Mouse (Mus musculus): ENCODE data around the gene Ccdc127. TPM values are rescaled to one million over a fixed set of nuclear protein-coding genes. Genes with fewer than 3 reads are reported as not detected.
A peak's percentile ranks its signal among the peaks of the same experiment; 100 is the strongest.

Gene Ccdc127
- polyA plus RNA-seq, 1 experiment = 27.2 TPM

DNA sequence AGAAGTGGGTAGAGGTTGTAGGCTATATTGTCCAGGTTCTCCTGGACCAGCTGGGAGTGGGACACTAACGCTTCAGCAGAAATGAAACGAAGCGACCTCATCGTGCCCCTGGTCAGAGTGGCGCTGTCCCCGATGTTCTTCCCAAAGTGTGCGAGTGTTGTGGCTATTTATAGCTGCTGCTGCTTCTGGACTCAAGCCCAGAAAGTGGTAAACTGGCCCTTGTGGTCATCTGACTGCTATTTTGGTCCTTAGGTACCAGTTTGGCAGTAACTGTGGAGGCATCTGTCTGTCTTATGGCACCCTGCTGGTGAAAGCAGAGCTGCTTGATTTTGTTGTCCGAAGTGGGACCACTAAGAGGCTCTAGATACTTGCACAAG is 13.7 kb downstream of the Ccdc127 start, which contains the start of gene Lrrc14b:
TSS of gene Lrrc14b (minus strand) at position 147 of the 377 bp plus-strand sequence.
- Histone ChIP-seq H3K36me3 (ENCODE audit: control insufficient read depth, insufficient read depth) (peaks cover 19% of the 10 kb centered on the region), H3K79me2 (ENCODE audit: control insufficient read depth, insufficient read depth) (no peaks in the 10 kb centered on the region), H3K27me3 (ENCODE audit: control insufficient read depth, insufficient read depth, insufficient read length) (no peaks in the 10 kb centered on the region), H3K79me3 (ENCODE audit: low read depth) (no peaks in the 10 kb centered on the region), H3K4me3 (ENCODE audit: insufficient read depth, poor library complexity, severe bottlenecking) (no peak within 1 kb of the TSS), H3ac (ENCODE audit: control insufficient read depth, insufficient read length, low read depth) (peak within 1 kb of the TSS; percentile 3)
- TF ChIP-seq USF1 (IDR thresholded peaks at IDR 0.05; ENCODE audit: low read depth) = peak; percentile 24
- no peak for TF ChIP-seq CTCF (IDR thresholded peaks at IDR 0.05; ENCODE audit: control insufficient read depth, insufficient read depth, insufficient read length)

DNA sequence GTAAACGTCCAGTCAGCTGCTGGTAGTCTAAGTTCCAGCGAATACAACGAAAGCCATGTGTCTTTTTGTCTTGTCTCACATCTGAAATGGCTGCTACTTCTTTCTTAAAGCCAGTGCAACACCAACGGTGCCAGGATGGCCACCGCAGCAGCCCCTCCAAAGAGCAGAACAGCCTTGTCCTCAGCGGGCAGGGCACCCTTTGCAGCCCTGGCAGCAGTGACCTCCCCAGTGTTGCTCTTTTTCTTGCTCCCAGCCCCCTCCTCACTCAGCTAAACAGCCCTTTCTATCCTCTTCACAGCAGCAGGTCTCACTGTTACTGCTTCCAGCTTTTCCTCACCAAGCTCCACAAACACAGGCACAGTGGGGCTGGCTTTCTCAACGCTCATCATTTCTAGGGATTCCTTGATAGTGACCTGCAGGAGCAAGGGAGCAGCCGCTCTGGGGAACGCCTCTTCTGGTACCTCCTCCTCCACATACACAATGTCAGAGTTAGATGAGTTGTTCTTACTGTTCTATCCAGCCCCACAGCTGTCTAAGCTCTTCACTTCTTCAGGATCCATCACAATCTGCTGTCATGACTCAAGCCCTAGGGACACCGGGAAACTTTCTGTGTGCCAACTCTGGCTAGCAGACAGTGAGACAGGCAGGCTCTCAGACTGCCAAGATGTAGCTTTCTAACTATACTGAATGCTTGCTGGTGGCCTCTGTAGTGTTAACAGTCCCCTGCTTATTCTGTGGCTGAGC is 31.6 kb downstream of the Ccdc127 start:
- peak overlapping the region; percentile 35 for H3ac ChIP-seq (ENCODE audit: control insufficient read depth, insufficient read length, low read depth)
- H3K4me3 ChIP-seq (ENCODE audit: insufficient read depth, poor library complexity, severe bottlenecking) = no peak overlapping the region
- H3K27me3 ChIP-seq (ENCODE audit: control insufficient read depth, insufficient read depth, insufficient read length) = no peaks in the 10 kb centered on the region
- H3K79me2 ChIP-seq (ENCODE audit: control insufficient read depth, insufficient read depth) = no peaks in the 10 kb centered on the region
- H3K79me3 ChIP-seq (ENCODE audit: low read depth) = no peaks in the 10 kb centered on the region
- TF ChIP-seq MYOD1 (IDR thresholded peaks at IDR 0.05; ENCODE audit: control insufficient read depth, insufficient read length, low read depth) (peak; percentile 94), USF1 (IDR thresholded peaks at IDR 0.05; ENCODE audit: low read depth) (no peak)
- no peaks in the 10 kb centered on the region for H3K36me3 ChIP-seq (ENCODE audit: control insufficient read depth, insufficient read depth)

DNA sequence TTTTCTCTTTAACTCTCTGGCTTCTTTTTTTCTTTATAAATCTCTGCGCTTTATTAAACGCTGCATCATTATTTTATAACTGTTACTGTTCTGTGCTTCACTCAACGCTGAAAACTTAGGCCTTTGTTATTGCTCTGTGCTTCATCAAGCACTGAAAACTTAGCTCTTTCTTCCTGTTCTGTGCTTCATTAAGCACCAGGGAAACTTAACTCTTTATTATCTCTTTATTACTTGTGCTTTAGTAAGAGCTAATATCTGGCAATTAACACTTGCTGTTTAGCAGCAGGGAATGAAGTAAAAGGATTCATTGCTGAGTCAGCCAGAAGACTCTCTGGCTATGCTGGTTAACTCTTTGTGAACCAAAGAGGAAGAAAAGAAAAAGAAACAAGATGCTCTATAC is 32.2 kb downstream of the Ccdc127 start:
- H3ac ChIP-seq (ENCODE audit: control insufficient read depth, insufficient read length, low read depth) = no peak overlapping the region
- H3K27me3 ChIP-seq (ENCODE audit: control insufficient read depth, insufficient read depth, insufficient read length) = no peaks in the 10 kb centered on the region
- no peaks in the 10 kb centered on the region for H3K36me3 ChIP-seq (ENCODE audit: control insufficient read depth, insufficient read depth)
- no peak for TF ChIP-seq USF1 (IDR thresholded peaks at IDR 0.05; ENCODE audit: low read depth)
- TF ChIP-seq CTCF (IDR thresholded peaks at IDR 0.05; ENCODE audit: control insufficient read depth, insufficient read depth, insufficient read length) = no peak
- TF ChIP-seq CEBPB (IDR thresholded peaks at IDR 0.05; ENCODE audit: low read depth) = no peak
- TF ChIP-seq MYOD1 (IDR thresholded peaks at IDR 0.05; ENCODE audit: control insufficient read depth, insufficient read length, low read depth) = no peak
- no peak for TF ChIP-seq MAX (IDR thresholded peaks at IDR 0.05)
- TF ChIP-seq FOSL1 (IDR thresholded peaks at IDR 0.05; ENCODE audit: insufficient read depth, low read length, poor library complexity, severe bottlenecking) = no peak
- no peak for TF ChIP-seq MYOG (IDR thresholded peaks at IDR 0.05; ENCODE audit: control insufficient read depth, extremely low read depth, insufficient read length)
- H3K79me2 ChIP-seq (ENCODE audit: control insufficient read depth, insufficient read depth) = no peaks in the 10 kb centered on the region
- H3K79me3 ChIP-seq (ENCODE audit: low read depth) = no peaks in the 10 kb centered on the region
- H3K4me3 ChIP-seq (ENCODE audit: insufficient read depth, poor library complexity, severe bottlenecking) = no peak overlapping the region

DNA sequence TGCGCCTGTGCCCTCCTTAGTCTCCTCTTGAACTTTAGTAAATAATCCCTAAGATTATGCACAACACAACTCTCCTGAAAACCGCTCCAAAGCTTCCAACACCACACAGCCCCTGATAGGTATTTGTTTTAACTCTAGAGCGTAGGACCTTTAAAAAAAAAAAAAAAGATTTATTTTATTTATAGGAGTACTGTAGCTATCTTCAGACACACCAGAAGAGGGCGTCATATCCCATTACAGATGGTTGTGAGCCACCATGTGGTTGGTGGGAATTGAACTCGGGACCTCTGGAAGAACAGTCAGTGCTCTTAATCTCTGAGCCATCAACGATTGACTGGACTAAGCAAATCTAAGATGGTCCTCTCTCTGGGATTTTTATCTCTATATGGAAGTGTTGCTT is 39.6 kb downstream of the Ccdc127 start:
- Histone ChIP-seq H3K27me3 (ENCODE audit: control insufficient read depth, insufficient read depth, insufficient read length) (no peaks in the 10 kb centered on the region), H3ac (ENCODE audit: control insufficient read depth, insufficient read length, low read depth) (no peak overlapping the region), H3K36me3 (ENCODE audit: control insufficient read depth, insufficient read depth) (no peaks in the 10 kb centered on the region), H3K79me3 (ENCODE audit: low read depth) (peaks cover 1% of the 10 kb centered on the region), H3K79me2 (ENCODE audit: control insufficient read depth, insufficient read depth) (peaks cover 8% of the 10 kb centered on the region), H3K4me3 (ENCODE audit: insufficient read depth, poor library complexity, severe bottlenecking) (no peak overlapping the region)
- TF ChIP-seq CTCF (IDR thresholded peaks at IDR 0.05; ENCODE audit: control insufficient read depth, insufficient read depth, insufficient read length) (no peak), FOSL1 (IDR thresholded peaks at IDR 0.05; ENCODE audit: insufficient read depth, low read length, poor library complexity, severe bottlenecking) (no peak), MAX (IDR thresholded peaks at IDR 0.05) (no peak), MYOG (IDR thresholded peaks at IDR 0.05; ENCODE audit: control insufficient read depth, extremely low read depth, insufficient read length) (no peak), MYOD1 (IDR thresholded peaks at IDR 0.05; ENCODE audit: control insufficient read depth, insufficient read length, low read depth) (no peak), CEBPB (IDR thresholded peaks at IDR 0.05; ENCODE audit: low read depth) (no peak)

DNA sequence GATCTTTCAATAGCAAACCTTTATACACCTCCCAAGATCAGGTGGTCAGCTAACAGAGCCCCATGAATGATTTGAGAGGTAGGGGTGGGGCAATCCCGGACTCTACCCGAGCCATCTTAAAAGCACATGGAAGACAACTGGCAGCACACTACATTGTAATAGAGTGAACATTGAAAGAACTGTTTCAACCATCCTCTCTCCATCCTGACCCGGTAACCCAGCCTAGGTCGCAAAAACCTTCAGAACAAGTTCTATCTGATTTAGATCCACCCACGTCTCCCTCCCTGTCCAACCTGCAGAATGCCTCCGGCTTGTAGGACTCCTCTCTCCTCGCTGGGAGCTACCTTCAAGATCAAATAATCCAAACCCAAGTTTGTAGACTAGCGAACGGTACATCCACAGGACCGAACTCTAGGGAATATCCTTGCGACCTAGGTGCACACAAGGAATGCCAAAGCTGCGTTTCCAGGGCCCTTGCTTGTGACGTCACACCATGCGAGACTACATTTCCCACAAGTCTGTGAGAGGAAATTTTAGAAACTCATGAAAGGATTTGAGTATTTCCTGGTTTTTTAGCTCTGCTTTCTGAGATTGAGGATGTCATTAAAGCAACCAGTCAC is 40.4 kb downstream of the Ccdc127 start, which contains the start of gene Zfp72:
TSS of gene Zfp72 (minus strand) at position 466 of the 620 bp plus-strand sequence.
- TF ChIP-seq FOSL1 (IDR thresholded peaks at IDR 0.05; ENCODE audit: insufficient read depth, low read length, poor library complexity, severe bottlenecking) (no peak), USF1 (IDR thresholded peaks at IDR 0.05; ENCODE audit: low read depth) (no peak), CTCF (IDR thresholded peaks at IDR 0.05; ENCODE audit: control insufficient read depth, insufficient read depth, insufficient read length) (no peak), MYOD1 (IDR thresholded peaks at IDR 0.05; ENCODE audit: control insufficient read depth, insufficient read length, low read depth) (no peak), CEBPB (IDR thresholded peaks at IDR 0.05; ENCODE audit: low read depth) (no peak), MAX (IDR thresholded peaks at IDR 0.05) (no peak), MYOG (IDR thresholded peaks at IDR 0.05; ENCODE audit: control insufficient read depth, extremely low read depth, insufficient read length) (no peak)
- H3K36me3 ChIP-seq (ENCODE audit: control insufficient read depth, insufficient read depth) = no peaks in the 10 kb centered on the region
- H3K79me3 ChIP-seq (ENCODE audit: low read depth) = peaks cover 1% of the 10 kb centered on the region
- no peaks in the 10 kb centered on the region for H3K27me3 ChIP-seq (ENCODE audit: control insufficient read depth, insufficient read depth, insufficient read length)
- H3K4me3 ChIP-seq (ENCODE audit: insufficient read depth, poor library complexity, severe bottlenecking) = peak within 1 kb of the TSS; percentile 41
- peak within 1 kb of the TSS; percentile 74 for H3ac ChIP-seq (ENCODE audit: control insufficient read depth, insufficient read length, low read depth)
- H3K79me2 ChIP-seq (ENCODE audit: control insufficient read depth, insufficient read depth) = peaks cover 8% of the 10 kb centered on the region

DNA sequence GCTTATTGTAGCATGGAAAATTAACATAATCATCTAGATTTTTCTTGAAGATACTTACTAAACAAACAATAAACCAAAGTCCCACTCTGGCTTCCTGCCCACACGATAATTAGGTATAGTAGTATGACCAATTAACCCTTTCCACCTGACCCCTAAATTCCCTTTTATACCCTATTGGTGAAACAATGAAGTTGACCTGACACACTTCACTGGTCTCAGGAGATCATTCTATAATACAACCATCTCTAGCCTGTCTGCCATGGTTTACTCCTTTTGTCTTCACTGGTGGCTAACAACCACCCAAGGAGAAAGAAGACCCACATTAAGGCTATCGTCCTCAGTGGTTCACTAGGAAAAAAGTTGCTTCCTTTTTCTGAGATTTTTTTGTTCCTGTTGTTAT is 41.0 kb downstream of the Ccdc127 start:
- TF ChIP-seq MAX (IDR thresholded peaks at IDR 0.05) (no peak), CEBPB (IDR thresholded peaks at IDR 0.05; ENCODE audit: low read depth) (no peak), MYOG (IDR thresholded peaks at IDR 0.05; ENCODE audit: control insufficient read depth, extremely low read depth, insufficient read length) (no peak), MYOD1 (IDR thresholded peaks at IDR 0.05; ENCODE audit: control insufficient read depth, insufficient read length, low read depth) (no peak), USF1 (IDR thresholded peaks at IDR 0.05; ENCODE audit: low read depth) (no peak), CTCF (IDR thresholded peaks at IDR 0.05; ENCODE audit: control insufficient read depth, insufficient read depth, insufficient read length) (no peak), FOSL1 (IDR thresholded peaks at IDR 0.05; ENCODE audit: insufficient read depth, low read length, poor library complexity, severe bottlenecking) (no peak)
- Histone ChIP-seq H3ac (ENCODE audit: control insufficient read depth, insufficient read length, low read depth) (no peak overlapping the region), H3K4me3 (ENCODE audit: insufficient read depth, poor library complexity, severe bottlenecking) (no peak overlapping the region), H3K79me2 (ENCODE audit: control insufficient read depth, insufficient read depth) (peaks cover 8% of the 10 kb centered on the region), H3K79me3 (ENCODE audit: low read depth) (peaks cover 1% of the 10 kb centered on the region), H3K27me3 (ENCODE audit: control insufficient read depth, insufficient read depth, insufficient read length) (no peaks in the 10 kb centered on the region), H3K36me3 (ENCODE audit: control insufficient read depth, insufficient read depth) (no peaks in the 10 kb centered on the region)

All from C2C12 (cell line).